Mouse (Mus musculus) cerebral cortex, adult 2 months (tissue): ENCODE data around the gene Ifrd1.

Experiments
- WGBS: fragments of 180-500 bp; shearing (Covaris S2); methylation state at CpG from one replicate; pipeline ENCODE4 v1.1.7; 2018; 5-methylcytosine and 5-hydroxymethylcytosine counted together

The Ifrd1 gene

GRCm38 (mm10) chr12:40231632-40232031 is 16.7 kb downstream of the Ifrd1 start:
- 76% methylated on average over 2 of the region's 2 CpGs for WGBS

GRCm38 (mm10) chr12:40224171-40224880 is 24.0 kb downstream of the Ifrd1 start:
- 94% methylated on average over 9 of the region's 9 CpGs for WGBS

- WGBS, result 32% methylated on average over 10 of the region's 10 CpGs
Observed at GRCm38 (mm10) chr12:40223676-40224075, 24.6 kb downstream of the Ifrd1 start.

- under 1% methylated on average over 47 of the region's 47 CpGs for WGBS
Observed at GRCm38 (mm10) chr12:40223082-40223619, 25.2 kb downstream of the Ifrd1 start.

GRCm38 (mm10) chr12:40222251-40223081 is 25.8 kb downstream of the Ifrd1 start:
- under 1% methylated on average over 81 of the region's 81 CpGs for WGBS

- 4% methylated on average over 5 of the region's 5 CpGs for WGBS
Observed at GRCm38 (mm10) chr12:40221611-40222010, 26.7 kb downstream of the Ifrd1 start.

- WGBS, result 3% methylated on average over 3 of the region's 3 CpGs
Observed at GRCm38 (mm10) chr12:40220896-40221295, 27.4 kb downstream of the Ifrd1 start.

- WGBS, result 6% methylated on average over 3 of the region's 3 CpGs
Observed at GRCm38 (mm10) chr12:40220001-40220570, 28.2 kb downstream of the Ifrd1 start.

GRCm38 (mm10) chr12:40218430-40218945 is 29.8 kb downstream of the Ifrd1 start:
- WGBS, result 26% methylated on average over 2 of the region's 2 CpGs

GRCm38 (mm10) chr12:40217776-40218175 is 30.5 kb downstream of the Ifrd1 start:
- WGBS, result 56% methylated on average over 2 of the region's 2 CpGs

- WGBS, result 85% methylated on average over 15 of the region's 15 CpGs
Observed at GRCm38 (mm10) chr12:40214888-40215876, 33.1 kb downstream of the Ifrd1 start.

- 76% methylated on average over 3 of the region's 3 CpGs for WGBS
Observed at GRCm38 (mm10) chr12:40209049-40209448, 39.3 kb downstream of the Ifrd1 start.

GRCm38 (mm10) chr12:40207909-40208308 is 40.4 kb downstream of the Ifrd1 start:
- 92% methylated on average over 4 of the region's 4 CpGs for WGBS

GRCm38 (mm10) chr12:40202161-40203035 is 45.9 kb downstream of the Ifrd1 start:
- 86% methylated on average over 7 of the region's 7 CpGs for WGBS

- 85% methylated on average over 6 of the region's 6 CpGs for WGBS
Observed at GRCm38 (mm10) chr12:40200484-40201235, 47.6 kb downstream of the Ifrd1 start.

GRCm38 (mm10) chr12:40199795-40200402 is 48.4 kb downstream of the Ifrd1 start:
- 28% methylated on average over 7 of the region's 7 CpGs for WGBS

- 54% methylated on average over 8 of the region's 8 CpGs for WGBS
Observed at GRCm38 (mm10) chr12:40199302-40199701, 49.0 kb downstream of the Ifrd1 start, which contains the start of gene Lsmem1. TSS of gene Lsmem1 (minus strand) at chr12:40199490.

GRCm38 (mm10) chr12:40198427-40198826 is 49.9 kb downstream of the Ifrd1 start:
- 72% methylated on average over 9 of the region's 9 CpGs for WGBS

- 83% methylated on average over 5 of the region's 5 CpGs for WGBS
Observed at GRCm38 (mm10) chr12:40198019-40198418, 50.3 kb downstream of the Ifrd1 start.
